8 mouse cellular contexts compared by ENCODE assay signal in the genomic region with DNA sequence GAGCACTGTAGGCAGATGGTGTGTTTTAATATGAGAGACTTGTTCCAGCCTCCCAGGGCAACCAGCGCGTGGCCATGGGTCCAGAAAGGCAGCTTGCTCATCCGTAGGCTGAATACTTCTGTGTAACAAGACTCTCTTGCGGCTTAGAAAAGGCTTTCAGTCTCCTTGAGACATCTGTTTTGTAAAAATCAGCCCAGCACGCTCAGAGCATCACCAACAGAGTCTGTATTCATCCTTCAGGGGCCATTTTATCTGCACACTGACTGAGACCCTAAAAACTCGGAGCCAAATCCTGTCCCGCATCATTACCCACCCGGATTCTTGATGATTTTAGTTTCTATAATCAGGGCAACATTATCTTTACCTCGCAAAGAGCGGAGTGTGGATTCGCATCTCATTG.
DNase-seq lines count a peak whose midpoint lies in the region; ATAC-seq and TF ChIP-seq lines count a peak whose summit lies in the region.

No protein-coding gene starts in this region.

- H3K4me3 ChIP-seq in embryonic fibroblast, embryonic 13.5 days (ENCODE audit: insufficient read depth, low read length): no peak overlapping the region
- H3K4me3 ChIP-seq in neural tube, embryonic 14.5 days (ENCODE audit: low read depth, low read length): no peak overlapping the region

- H3K36me3 ChIP-seq in neural tube, embryonic 14.5 days (ENCODE audit: control insufficient read depth, insufficient read depth, low read length): no peaks in the 10 kb centered on the region

- peaks cover 5% of the 10 kb centered on the region for H3K4me1 ChIP-seq in embryonic fibroblast, embryonic 13.5 days (ENCODE audit: control insufficient read depth, insufficient read depth, low read length)
- no peaks in the 10 kb centered on the region for H3K4me1 ChIP-seq in neural tube, embryonic 14.5 days (ENCODE audit: control insufficient read depth, insufficient read depth, low read length)

- H3K9ac ChIP-seq in neural tube, embryonic 14.5 days (replicated peaks; ENCODE audit: low read depth, low read length): no peak overlapping the region

- no peak for TF ChIP-seq CTCF in embryonic fibroblast, embryonic 13.5 days (IDR thresholded peaks at IDR 0.05; ENCODE audit: borderline replicate concordance, insufficient read depth, low read length)

- H3K9me3 ChIP-seq in neural tube, embryonic 14.5 days (ENCODE audit: control insufficient read depth, low read length): no peaks in the 10 kb centered on the region

- DNase-seq in frontal cortex, postnatal 25 days (ENCODE audit: low spot score in 2 of 2): no peak
- peak; percentile 10 to 24 for DNase-seq in layer of hippocampus, postnatal 14 days (ENCODE audit: low spot score in 2 of 2)
- DNase-seq in urinary bladder, adult 18-20 months (ENCODE audit: low spot score in 2 of 2): no peak
- DNase-seq in spleen, adult 12 weeks (ENCODE audit: low spot score): no peak

- peak overlapping the region; percentile 44 for H3K27ac ChIP-seq in embryonic fibroblast, embryonic 13.5 days (ENCODE audit: insufficient read depth, low read length)
- H3K27ac ChIP-seq in neural tube, embryonic 14.5 days (ENCODE audit: low read depth, low read length): 0 out of 2 replicates have a peak overlapping the region, but pooled peaks have one; percentile 17

- peak overlapping the region; percentile 21; the same call in 1 of the 2 replicates for H3K4me2 ChIP-seq in neural tube, embryonic 14.5 days (ENCODE audit: low read depth, low read length)

- WGBS in neural tube, embryonic 14.5 days: 56% methylated on average over 11 of the region's 11 CpGs

- TF ChIP-seq POLR2A in embryonic fibroblast, embryonic 13.5 days (IDR thresholded peaks at IDR 0.05; ENCODE audit: low read depth, low read length): no peak

- H3K27me3 ChIP-seq in neural tube, embryonic 14.5 days (ENCODE audit: control insufficient read depth, insufficient read depth, low read length): no peaks in the 10 kb centered on the region

- peak; percentile 85 for ATAC-seq in frontal cortex, adult (ENCODE audit: low TSS enrichment)
- ATAC-seq in neural tube, embryonic 14.5 days (ENCODE audit: low read depth): peak; percentile 28; the same call in 1 of the 2 replicates
- no peak for ATAC-seq in erythroblast, adult 5-6 weeks (replicated peaks; ENCODE audit: low FRiP score, poor library complexity, severe bottlenecking)

Comparison
In these comparisons a context has a peak if more than half of its experiments do, and no peak if none do; other contexts are left out.
1. DNase-seq: peak in layer of hippocampus, postnatal 14 days (2 of 2); none in frontal cortex, postnatal 25 days (0 of 2), urinary bladder, adult 18-20 months (0 of 2) and spleen, adult 12 weeks (single experiment).